8 mouse cellular contexts compared by ENCODE assay signal in the genomic region with DNA sequence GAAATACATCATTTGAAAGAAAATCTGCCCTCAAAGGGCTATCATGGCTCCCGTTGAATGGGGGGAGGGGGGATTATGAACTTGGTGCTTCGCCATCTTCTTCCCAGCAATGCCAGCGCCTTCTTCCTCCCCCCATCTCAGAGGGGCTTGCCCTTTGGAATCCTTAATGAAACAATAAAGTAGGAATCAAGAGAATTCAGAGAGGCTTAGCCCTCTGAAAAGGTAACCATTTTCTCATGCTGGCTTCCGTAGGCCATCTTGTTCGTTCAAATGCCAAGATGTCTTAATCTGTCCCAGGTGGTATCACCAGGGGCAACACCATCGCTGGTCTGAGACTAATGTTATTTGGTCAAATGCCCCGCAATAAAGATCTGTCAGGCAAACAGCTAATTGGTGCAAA. TPM values are rescaled to one million over a fixed set of nuclear protein-coding genes. Genes with fewer than 3 reads are reported as not detected.
DNase-seq lines count a peak whose midpoint lies in the region; ATAC-seq and TF ChIP-seq lines count a peak whose summit lies in the region.

No protein-coding gene starts in this region.

- DNase-seq in layer of hippocampus, adult 2 months (ENCODE audit: low spot score in 2 of 2) = no peak
- no peak for DNase-seq in layer of hippocampus, postnatal 25 days (ENCODE audit: extremely low spot score in 1 of 2, low spot score in 1 of 2)
- DNase-seq in embryo, embryonic 9.5 days (ENCODE audit: extremely low spot score) = peak; percentile 37
- DNase-seq in Muller cell, postnatal 12 days (ENCODE audit: inconsistent ontology term) = no peak
- no peak for DNase-seq in testis, postnatal 10 days (ENCODE audit: low spot score)
- DNase-seq in gastrocnemius, postnatal 25 days = no peak

- no peaks in the 10 kb centered on the region for H3K27me3 ChIP-seq in hindbrain, embryonic 16.5 days (replicated peaks; ENCODE audit: control insufficient read depth, insufficient read depth, low read length)
- no peaks in the 10 kb centered on the region for H3K27me3 ChIP-seq in neural tube, embryonic 12.5 days (replicated peaks)

- H3K4me2 ChIP-seq in hindbrain, embryonic 16.5 days (ENCODE audit: low read length) = peak overlapping the region; percentile 66
- H3K4me2 ChIP-seq in neural tube, embryonic 12.5 days (replicated peaks) = peak overlapping the region; percentile 75

- WGBS in hindbrain, embryonic 16.5 days = 7% methylated on average over 7 of the region's 7 CpGs
- WGBS in neural tube, embryonic 12.5 days = 22% methylated on average over 7 of the region's 7 CpGs

- peaks cover 32% of the 10 kb centered on the region for H3K4me1 ChIP-seq in hindbrain, embryonic 16.5 days (ENCODE audit: control insufficient read depth, insufficient read depth, low read depth, low read length)
- H3K4me1 ChIP-seq in neural tube, embryonic 12.5 days = peaks cover 42% of the 10 kb centered on the region

- H3K9ac ChIP-seq in hindbrain, embryonic 16.5 days (ENCODE audit: low read depth, low read length) = peak overlapping the region; percentile 100
- H3K9ac ChIP-seq in neural tube, embryonic 12.5 days = peak overlapping the region; percentile 99

- peak overlapping the region; percentile 99 for H3K27ac ChIP-seq in layer of hippocampus, adult 2 months
- H3K27ac ChIP-seq in hindbrain, embryonic 16.5 days (ENCODE audit: low read depth, low read length) = peak overlapping the region; percentile 100
- H3K27ac ChIP-seq in neural tube, embryonic 12.5 days = peak overlapping the region; percentile 97

- no peaks in the 10 kb centered on the region for H3K9me3 ChIP-seq in hindbrain, embryonic 16.5 days (ENCODE audit: control insufficient read depth, low read length)
- H3K9me3 ChIP-seq in neural tube, embryonic 12.5 days = no peaks in the 10 kb centered on the region

- no peak for TF ChIP-seq CTCF in layer of hippocampus, adult 2 months (conservative IDR thresholded peaks at IDR 0.05)

- no peaks in the 10 kb centered on the region for H3K36me3 ChIP-seq in hindbrain, embryonic 16.5 days (ENCODE audit: control insufficient read depth, insufficient read depth, low read length)
- H3K36me3 ChIP-seq in neural tube, embryonic 12.5 days = peaks cover 7% of the 10 kb centered on the region; the same call in 1 of the 2 replicates

- peak overlapping the region; percentile 91 for H3K4me3 ChIP-seq in layer of hippocampus, adult 2 months
- peak overlapping the region; percentile 97 for H3K4me3 ChIP-seq in hindbrain, embryonic 16.5 days (ENCODE audit: low read length)
- H3K4me3 ChIP-seq in neural tube, embryonic 12.5 days = peak overlapping the region; percentile 99

- no peak for ATAC-seq in hindbrain, embryonic 16.5 days
- no peak for ATAC-seq in neural tube, embryonic 12.5 days (ENCODE audit: low FRiP score, low read depth)

RNA-seq across cellular contexts. Expression of a gene that starts 2.1 kb away (rescaled TPM):
- total RNA-seq in layer of hippocampus, adult 2 months (2021) = 100 to 1,000 TPM; 576 to 634 TPM
- 100 to 1,000 TPM; 666 to 703 TPM for total RNA-seq in layer of hippocampus, postnatal 25 days (2021)
- 148 and 150 TPM in 2 replicates for polyA plus RNA-seq in hindbrain, embryonic 16.5 days (2015; fragmentation: Nextera tagmentation; extraction: Ambion mirVana)
- polyA plus RNA-seq in neural tube, embryonic 12.5 days (2016; fragmentation: Nextera tagmentation; extraction: Ambion mirVana) = 392 and 466 TPM in 2 replicates
- total RNA-seq in gastrocnemius, postnatal 25 days (2021) = 1 to 10 TPM; 3.7 to 3.9 TPM

Comparison
In these comparisons a context has a peak if more than half of its experiments do, and no peak if none do; other contexts are left out.
1. RNA of a gene that starts 2.1 kb away (total RNA-seq): 666 to 703 TPM in layer of hippocampus, postnatal 25 days and 576 to 634 TPM in layer of hippocampus, adult 2 months; 3.7 to 3.9 TPM in gastrocnemius, postnatal 25 days; every median in the first group is over 100 times any median in the second.
2. Peak in every context shown above with its lines, with median percentiles within 50 percentile points of each other: H3K27ac ChIP-seq and H3K4me3 ChIP-seq.